Mouse (Mus musculus) heart, embryonic 16.5 days (tissue): ENCODE data around the gene Pogz. TPM values are rescaled to one million over a fixed set of nuclear protein-coding genes. Genes with fewer than 3 reads are reported as not detected.
A peak's percentile ranks its signal among the peaks of the same experiment; 100 is the strongest.

Experiments
- ATAC-seq: fragments of 200-750 bp; cut with Nextera tagmentation; replicated peaks from 2 replicates; pipeline ENCODE4 v1.8.0; 2017; ENCODE audit warnings: moderate number of reproducible peaks; ENCODE audit not compliant: insufficient read depth, low FRiP score; ENCODE audit errors: extremely low read depth
- H3K27ac ChIP-seq: fragments of 300-500 bp; sonication (generic); 2 replicates; pipeline ENCODE4 v1.5.1; 2014; ENCODE audit warnings: mild to moderate bottlenecking, low read length, control low read depth, moderate library complexity
- H3K27me3 ChIP-seq: fragments of 300-500 bp; sonication (generic); 2 replicates; pipeline ENCODE4 v1.6.1; 2014; ENCODE audit warnings: low read length, mixed read lengths; ENCODE audit not compliant: control insufficient read depth, insufficient read depth
- H3K36me3 ChIP-seq: fragments of 300-500 bp; sonication (generic); 2 replicates; pipeline ENCODE4 v1.6.1; 2014; ENCODE audit not compliant: control insufficient read depth, insufficient read depth
- H3K4me1 ChIP-seq: fragments of 300-500 bp; sonication (generic); 2 replicates; pipeline ENCODE4 v1.6.1; 2014; ENCODE audit warnings: low read length, mixed read lengths; ENCODE audit not compliant: control insufficient read depth, insufficient read depth
- H3K4me2 ChIP-seq: fragments of 300-500 bp; sonication (generic); 2 replicates; pipeline ENCODE4 v1.6.1; 2014; ENCODE audit warnings: low read depth, mild to moderate bottlenecking, control low read depth, low read length
- H3K4me3 ChIP-seq: fragments of 300-500 bp; sonication (generic); 2 replicates; pipeline ENCODE4 v1.5.1; 2014; ENCODE audit warnings: mild to moderate bottlenecking, control low read depth, low read length
- H3K9ac ChIP-seq: fragments of 300-500 bp; sonication (generic); 2 replicates; pipeline ENCODE4 v1.6.1; 2014; ENCODE audit warnings: low read length, control low read depth
- H3K9me3 ChIP-seq: fragments of 300-500 bp; sonication (generic); replicated peaks from 2 replicates; pipeline ENCODE4 v1.6.1; 2016; ENCODE audit warnings: low read length; ENCODE audit not compliant: control insufficient read depth
- WGBS: fragments of 180-500 bp; shearing (Covaris S2); extraction: QIAGEN DNeasy Blood & Tissue Kit; methylation state at CpG from one replicate; pipeline ENCODE4 v1.1.7; 2014; 5-methylcytosine and 5-hydroxymethylcytosine counted together
- polyA plus RNA-seq: library from polyadenylated mRNA; unstranded; fragments of >200 nt; fragmentation: Nextera tagmentation; extraction: Ambion mirVana; gene quantifications from 2 replicates; pipeline ENCODE4 v1.2.1, GENCODE M21; 2015

Pogz gene
- polyA plus RNA-seq: 8.9 and 9.5 TPM in 2 replicates

DNA sequence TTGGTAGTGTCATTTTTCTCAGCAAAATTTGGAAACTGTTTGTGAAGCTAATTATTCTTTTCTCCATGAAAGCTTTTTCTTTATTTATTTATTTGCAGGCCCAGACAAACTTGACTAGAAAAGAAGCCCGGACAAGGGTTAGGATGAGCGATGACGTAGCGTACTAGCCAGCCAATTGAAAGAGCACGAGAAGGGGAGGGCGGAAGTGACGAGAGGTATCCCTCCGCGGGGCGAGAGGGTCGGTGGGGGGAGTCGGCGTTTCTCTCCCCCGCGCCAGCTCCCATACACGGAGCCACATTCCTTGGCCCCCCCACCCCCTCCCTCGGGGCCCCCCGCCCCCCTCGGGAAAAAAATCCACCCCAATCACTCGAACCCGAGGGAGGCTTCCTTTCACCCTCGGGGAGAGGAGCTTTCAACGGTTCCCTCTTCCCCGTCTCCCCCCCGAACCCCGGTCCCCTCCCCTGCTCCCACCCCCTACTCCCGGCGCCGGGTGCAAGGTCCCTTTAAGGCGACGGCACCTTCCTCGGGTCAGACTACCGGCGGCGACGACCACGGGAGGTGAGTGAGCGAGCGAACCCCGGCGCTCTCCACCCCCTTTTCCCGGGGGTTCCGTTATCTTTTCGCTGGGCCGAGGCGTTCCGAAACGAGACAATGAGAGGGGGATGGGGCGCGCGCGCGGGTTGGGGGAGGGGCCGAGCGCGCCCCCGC, at the start of gene Pogz:
Gene Pogz, plus strand, starts transcription at position 385 of the 708 bp plus-strand sequence.
- ATAC-seq: peak; percentile 95
- Histone ChIP-seq H3K36me3 (no peaks in the 10 kb centered on the region), H3K9me3 (no peaks in the 10 kb centered on the region), H3K4me1 (peaks cover 17% of the 10 kb centered on the region), H3K27me3 (no peaks in the 10 kb centered on the region), H3K27ac (peak within 1 kb of the TSS; percentile 95), H3K4me3 (peak within 1 kb of the TSS; percentile 80), H3K9ac (peak within 1 kb of the TSS; percentile 80), H3K4me2 (peak within 1 kb of the TSS; percentile 91)
- under 1% methylated on average over 53 of the region's 57 CpGs for WGBS

- no peaks in the 10 kb centered on the region for H3K9me3 ChIP-seq
- peaks cover 8% of the 10 kb centered on the region for H3K27me3 ChIP-seq
- H3K9ac ChIP-seq: no peak overlapping the region
- H3K4me1 ChIP-seq: peaks cover 3% of the 10 kb centered on the region
- no peak overlapping the region for H3K4me2 ChIP-seq
- no peak for ATAC-seq
- no peak overlapping the region for H3K4me3 ChIP-seq
- H3K36me3 ChIP-seq: no peaks in the 10 kb centered on the region
- H3K27ac ChIP-seq: no peak overlapping the region
- WGBS: 92% methylated on average over 1 of the region's 1 CpGs
Observed at GRCm38 (mm10) chr3:94789071-94789470, 48.3 kb upstream of the Pogz start.

DNA sequence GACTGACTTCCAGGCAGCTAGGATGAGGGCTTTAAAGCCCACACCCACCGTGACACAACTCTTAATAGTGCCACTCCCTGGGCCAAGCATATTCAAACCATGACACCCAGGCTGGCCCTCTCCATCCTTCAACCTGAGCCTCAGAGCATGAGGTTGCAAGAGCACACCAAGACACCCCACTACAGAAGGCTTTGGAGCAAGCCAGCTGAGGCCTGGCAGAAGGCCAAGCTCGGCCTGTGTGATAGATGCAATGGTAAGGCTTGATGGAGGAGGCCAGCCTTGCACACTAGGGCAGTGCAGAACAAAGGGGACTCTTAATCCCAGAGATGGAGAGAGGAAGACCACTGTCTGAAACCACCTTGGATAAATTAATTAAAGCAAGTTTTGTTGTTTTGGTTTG, 47.9 kb upstream of the Pogz start:
- H3K4me2 ChIP-seq: no peak overlapping the region
- H3K36me3 ChIP-seq: no peaks in the 10 kb centered on the region
- H3K27me3 ChIP-seq: peaks cover 8% of the 10 kb centered on the region
- 64% methylated on average over 2 of the region's 2 CpGs for whole genome bisulfite sequencing
- no peaks in the 10 kb centered on the region for H3K9me3 ChIP-seq
- ATAC-seq: no peak
- peaks cover 3% of the 10 kb centered on the region for H3K4me1 ChIP-seq
- no peak overlapping the region for H3K27ac ChIP-seq
- H3K4me3 ChIP-seq: no peak overlapping the region
- no peak overlapping the region for H3K9ac ChIP-seq

DNA sequence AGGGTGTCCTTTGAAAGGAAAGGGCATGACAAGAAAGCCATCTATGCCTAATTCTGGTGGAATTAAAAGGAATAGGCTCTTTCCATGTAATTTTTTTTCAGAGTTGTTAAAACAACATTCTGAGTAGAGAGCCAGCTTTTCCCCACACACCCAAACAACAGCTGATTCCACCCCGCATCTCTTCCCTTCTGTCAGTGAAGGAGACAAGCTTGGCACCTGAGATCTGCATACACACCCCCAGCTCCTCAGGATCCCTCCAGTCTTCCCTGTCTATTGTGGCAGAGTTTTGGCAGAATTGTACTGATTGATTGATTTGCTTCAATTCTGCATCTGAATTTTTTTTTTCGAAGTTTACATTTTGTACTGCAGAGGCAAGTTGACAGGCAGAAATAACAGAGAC, 45.1 kb upstream of the Pogz start:
- Histone ChIP-seq H3K9ac (no peak overlapping the region), H3K9me3 (no peaks in the 10 kb centered on the region), H3K36me3 (no peaks in the 10 kb centered on the region), H3K4me2 (no peak overlapping the region), H3K27ac (no peak overlapping the region), H3K27me3 (no peaks in the 10 kb centered on the region), H3K4me1 (no peaks in the 10 kb centered on the region; the same call in 1 of the 2 replicates), H3K4me3 (no peak overlapping the region)
- no peak for ATAC-seq
- WGBS: 83% methylated on average over 2 of the region's 2 CpGs

DNA sequence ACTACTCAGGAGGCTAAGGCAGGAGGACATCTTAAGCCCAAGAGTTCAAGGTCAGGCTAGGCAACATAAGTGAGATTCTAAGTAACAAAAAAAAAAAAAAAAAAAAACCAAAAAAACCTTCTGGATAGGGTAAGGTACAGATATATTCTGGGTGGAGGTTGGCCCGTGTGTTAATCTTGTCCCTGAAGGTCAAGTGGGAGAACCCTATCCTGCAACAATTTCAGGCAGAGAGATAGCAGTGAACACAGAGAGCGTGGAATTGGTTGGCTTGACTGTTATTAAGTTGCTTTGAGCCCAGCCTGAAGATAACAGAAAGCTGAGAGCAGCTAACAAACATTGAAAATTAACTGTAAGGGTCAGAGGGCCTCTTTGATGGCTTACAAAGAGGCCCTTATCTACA, 43.7 kb upstream of the Pogz start:
- Histone ChIP-seq H3K27ac (no peak overlapping the region), H3K27me3 (no peaks in the 10 kb centered on the region), H3K9me3 (no peaks in the 10 kb centered on the region), H3K4me3 (no peak overlapping the region), H3K36me3 (no peaks in the 10 kb centered on the region), H3K4me1 (no peaks in the 10 kb centered on the region), H3K4me2 (no peak overlapping the region), H3K9ac (no peak overlapping the region)
- ATAC-seq: no peak
- 45% methylated on average over 2 of the region's 2 CpGs for WGBS

- no peak for ATAC-seq
- H3K27me3 ChIP-seq: no peaks in the 10 kb centered on the region
- no peaks in the 10 kb centered on the region for H3K9me3 ChIP-seq
- no peaks in the 10 kb centered on the region for H3K36me3 ChIP-seq
- H3K4me1 ChIP-seq: no peaks in the 10 kb centered on the region
- no peak overlapping the region for H3K4me3 ChIP-seq
- H3K4me2 ChIP-seq: no peak overlapping the region
- H3K27ac ChIP-seq: no peak overlapping the region
- WGBS: 76% methylated on average over 2 of the region's 2 CpGs
- no peak overlapping the region for H3K9ac ChIP-seq
Observed at GRCm38 (mm10) chr3:94794359-94794758, 43.0 kb upstream of the Pogz start.

DNA sequence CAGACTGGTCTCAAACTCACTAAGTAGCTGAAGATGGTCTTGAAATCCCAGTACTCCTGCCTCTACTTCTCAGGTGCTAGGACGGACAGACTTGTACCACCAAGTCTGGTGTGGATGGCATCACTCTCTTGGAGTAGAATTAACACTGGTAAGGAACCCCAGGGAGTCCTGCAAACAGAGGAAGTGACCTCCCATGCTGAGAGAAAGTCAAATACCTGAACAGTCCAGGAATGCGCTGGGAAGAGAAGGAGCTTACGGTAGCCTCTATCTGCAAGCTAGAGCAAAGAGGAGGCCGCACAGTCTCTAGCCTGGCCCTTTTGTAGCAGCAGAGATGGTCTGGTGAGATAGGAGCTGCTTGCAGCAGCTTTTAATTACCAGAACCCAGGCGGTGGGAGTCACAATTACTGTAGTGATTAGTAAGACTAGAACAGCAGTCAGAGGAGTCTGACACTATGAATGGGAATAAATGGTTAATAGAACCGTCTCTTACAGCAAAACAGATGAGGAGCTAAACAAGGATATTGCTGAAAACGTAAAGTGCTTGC, 41.7 kb upstream of the Pogz start:
- no peak overlapping the region for H3K27ac ChIP-seq
- no peaks in the 10 kb centered on the region for H3K27me3 ChIP-seq
- no peak overlapping the region for H3K4me3 ChIP-seq
- no peak overlapping the region for H3K9ac ChIP-seq
- no peak overlapping the region for H3K4me2 ChIP-seq
- H3K4me1 ChIP-seq: no peaks in the 10 kb centered on the region
- WGBS: 55% methylated on average over 7 of the region's 7 CpGs
- no peaks in the 10 kb centered on the region for H3K36me3 ChIP-seq
- ATAC-seq: no peak
- H3K9me3 ChIP-seq: no peaks in the 10 kb centered on the region

GRCm38 (mm10) chr3:94796181-94796580, 41.2 kb upstream of the Pogz start:
- no peaks in the 10 kb centered on the region for H3K27me3 ChIP-seq
- no peak overlapping the region for H3K9ac ChIP-seq
- no peak overlapping the region for H3K4me2 ChIP-seq
- no peak for ATAC-seq
- H3K36me3 ChIP-seq: no peaks in the 10 kb centered on the region
- no peaks in the 10 kb centered on the region for H3K9me3 ChIP-seq
- H3K4me1 ChIP-seq: no peaks in the 10 kb centered on the region
- H3K4me3 ChIP-seq: no peak overlapping the region
- H3K27ac ChIP-seq: no peak overlapping the region

DNA sequence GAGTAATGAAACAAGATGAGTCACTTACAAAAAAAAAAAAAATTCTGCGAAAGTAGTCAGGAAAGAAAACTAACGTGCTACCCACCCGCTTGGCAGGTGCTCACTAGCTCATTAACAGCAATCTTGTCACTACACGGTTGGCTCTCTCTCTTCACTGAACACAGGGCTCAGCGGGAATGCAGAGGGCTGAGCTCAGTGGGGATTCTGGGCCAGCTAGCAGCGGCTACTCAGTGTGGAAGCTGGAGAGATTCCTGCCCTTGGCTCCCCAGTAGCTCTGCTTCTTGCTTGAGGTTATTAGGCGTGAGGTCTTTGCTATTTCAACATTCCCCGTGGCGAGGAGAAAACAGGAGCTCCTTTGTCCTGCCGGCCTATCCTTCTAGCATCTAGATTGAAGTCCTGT, 33.2 kb upstream of the Pogz start:
- no peaks in the 10 kb centered on the region for H3K36me3 ChIP-seq
- no peak overlapping the region for H3K27ac ChIP-seq
- no peak overlapping the region for H3K4me2 ChIP-seq
- ATAC-seq: no peak
- H3K27me3 ChIP-seq: no peaks in the 10 kb centered on the region
- 17% methylated on average over 10 of the region's 10 CpGs for WGBS
- H3K9me3 ChIP-seq: no peaks in the 10 kb centered on the region
- H3K4me1 ChIP-seq: no peaks in the 10 kb centered on the region
- H3K9ac ChIP-seq: no peak overlapping the region
- no peak overlapping the region for H3K4me3 ChIP-seq
